Mouse (Mus musculus) ES-E14 (cell line): Measurements from ENCODE around the gene Ankle1. TPM values are rescaled to one million over a fixed set of nuclear protein-coding genes. Genes with fewer than 3 reads are reported as not detected.

Experiments
- DNase-seq: peaks from one replicate; pipeline ENCODE4 v3.0.0-alpha.2; 2013; ENCODE audit warnings: low read depth, low spot score
- H3K27ac ChIP-seq: 2 replicates; pipeline ENCODE4 v1.5.1; 2012; ENCODE audit warnings: low read depth, mild to moderate bottlenecking, low read length, moderate library complexity, mixed read lengths; ENCODE audit not compliant: poor library complexity, insufficient read depth, severe bottlenecking
- H3K36me3 ChIP-seq: 2 replicates; pipeline ENCODE4 v1.6.1; 2012; ENCODE audit warnings: mild to moderate bottlenecking, low read length, moderate library complexity, mixed read lengths; ENCODE audit not compliant: control insufficient read depth, poor library complexity, insufficient read depth, severe bottlenecking
- H3K4me1 ChIP-seq, 2 experiments: fragments of 150-350 bp in 1 of 2; sonication (generic) in 1 of 2; 2 replicates each; pipeline ENCODE4 v1.6.1; 2012; ENCODE audit warnings: low read length in 2 of 2, mild to moderate bottlenecking in 1 of 2, mixed read lengths in 1 of 2; ENCODE audit not compliant: control insufficient read depth in 2 of 2, insufficient read depth in 2 of 2, poor library complexity in 1 of 2
- H3K4me3 ChIP-seq, 2 experiments: fragments of 150-350 bp in 1 of 2; sonication (generic) in 1 of 2; 2 replicates each; pipeline ENCODE4 v1.5.1; 2012; ENCODE audit warnings: low read length in 2 of 2, low read depth in 1 of 2, mild to moderate bottlenecking in 1 of 2, mixed read lengths in 1 of 2; ENCODE audit not compliant: insufficient read depth in 1 of 2, poor library complexity in 1 of 2, severe bottlenecking in 1 of 2
- H3K9ac ChIP-seq: 2 replicates; pipeline ENCODE4 v1.6.1; 2012; ENCODE audit warnings: low read depth, mild to moderate bottlenecking, low read length, mixed read lengths; ENCODE audit not compliant: poor library complexity, insufficient read depth, severe bottlenecking
- H3K9me3 ChIP-seq: fragments of 150-350 bp; sonication (generic); 2 replicates; pipeline ENCODE4 v1.6.1; 2012; ENCODE audit warnings: low read depth, mild to moderate bottlenecking, low read length; ENCODE audit not compliant: control insufficient read depth, insufficient read depth
- CHD2 ChIP-seq: IDR thresholded peaks from 2 replicates; pipeline ENCODE4 v1.6.1; 2014; ENCODE audit warnings: mild to moderate bottlenecking, low read depth, low read length, inconsistent platforms
- HCFC1 ChIP-seq: IDR thresholded peaks from 2 replicates; pipeline ENCODE4 v1.6.1; 2012; ENCODE audit warnings: low read length, inconsistent platforms, borderline replicate concordance; ENCODE audit not compliant: insufficient read depth
- MAFK ChIP-seq: IDR thresholded peaks from 2 replicates; pipeline ENCODE4 v1.6.1; 2014; ENCODE audit warnings: mild to moderate bottlenecking, low read depth, low read length, inconsistent platforms; ENCODE audit not compliant: insufficient read depth
- ZC3H11A ChIP-seq: IDR thresholded peaks from 2 replicates; pipeline ENCODE4 v1.6.1; 2012; ENCODE audit warnings: low read depth, mild to moderate bottlenecking, inconsistent platforms, low read length, borderline replicate concordance
- ZNF384 ChIP-seq: IDR thresholded peaks from 2 replicates; pipeline ENCODE4 v1.6.1; 2012; ENCODE audit warnings: low read depth, low read length, inconsistent platforms
- in situ Hi-C, 2 experiments: fragments of 600-800 bp; cut with MboI; formaldehyde crosslinking; loops; one replicate each; pipeline ENCODE4 v1.15.1; 2025; ENCODE audit warnings: low sequenced_read_pairs in 2 of 2, inconsistent platforms in 1 of 2; ENCODE audit not compliant: unreplicated experiment in 2 of 2
- total RNA-seq: library from RNA; depleted of rRNA; stranded (reverse); fragments of 300-350 nt; gene quantifications from 2 replicates; pipeline ENCODE4 v1.2.3, GENCODE M21; 2012

Ankle1 gene
- total RNA-seq, 1 experiment: 28.9 TPM

DNA sequence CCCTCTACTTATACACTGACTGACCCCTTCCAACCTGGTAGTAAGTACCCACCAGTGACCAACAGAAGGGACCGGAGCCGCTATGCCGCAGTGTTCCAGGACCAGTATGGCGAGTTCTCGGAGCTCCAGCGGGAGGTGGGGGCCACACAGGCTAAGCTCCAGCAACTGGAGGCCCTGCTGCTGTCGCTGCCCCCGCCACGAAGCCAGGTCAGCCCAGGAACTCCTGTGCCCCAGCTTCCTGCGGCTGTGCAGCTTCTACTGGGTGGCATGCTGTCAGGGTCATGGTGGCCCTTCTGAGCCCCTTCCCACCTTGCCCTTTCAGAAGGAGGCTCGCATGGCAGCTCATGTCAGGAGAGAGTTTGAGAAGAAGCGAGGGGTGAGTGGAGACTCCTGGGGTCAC lies 33.4 kb upstream of the Ankle1 start:
- Histone ChIP-seq H3K27ac (no peak overlapping the region), H3K4me3 (peak overlapping the region in 1 of 2 experiments; percentile 23; a peak in 1 of 4 replicates), H3K36me3 (peaks cover 24% of the 10 kb centered on the region), H3K4me1 (peaks cover 3 to 29% of the 10 kb centered on the region in 2 experiments; a peak in 3 of 4 replicates), H3K9me3 (no peaks in the 10 kb centered on the region), H3K9ac (no peak overlapping the region)
- in situ Hi-C loops: no loop called here
- TF ChIP-seq ZNF384 (no peak), HCFC1 (no peak), ZC3H11A (no peak), MAFK (no peak), CHD2 (no peak)
- DNase-seq: no peak

DNA sequence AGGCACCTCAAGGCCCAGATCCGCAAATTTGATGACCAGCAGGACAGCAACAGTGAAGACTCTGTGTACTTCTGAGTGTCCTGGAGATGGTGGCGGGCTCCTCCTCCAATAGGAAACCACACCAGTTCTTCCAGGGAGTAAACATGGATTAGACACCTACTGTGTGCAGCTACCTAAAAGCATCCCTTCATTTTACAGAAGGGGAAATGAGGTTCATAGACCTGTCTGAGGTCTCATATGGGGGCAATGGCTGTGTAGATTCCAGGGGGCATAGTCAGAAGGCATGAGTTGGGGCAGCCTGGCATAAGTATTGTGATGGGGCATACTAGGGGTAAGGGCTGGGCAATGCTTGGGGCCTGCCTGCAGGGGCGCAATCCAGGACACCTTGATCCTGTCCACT lies 32.8 kb upstream of the Ankle1 start:
- Histone ChIP-seq H3K9ac (no peak overlapping the region), H3K9me3 (no peaks in the 10 kb centered on the region), H3K27ac (no peak overlapping the region), H3K4me3 (no peak overlapping the region), H3K36me3 (peaks cover 23% of the 10 kb centered on the region), H3K4me1 (peaks cover 3 to 27% of the 10 kb centered on the region in 2 experiments; a peak in 3 of 4 replicates)
- in situ Hi-C loops: no loop called here
- TF ChIP-seq HCFC1 (no peak), ZC3H11A (no peak), ZNF384 (no peak), CHD2 (no peak), MAFK (no peak)
- DNase-seq: no peak

DNA sequence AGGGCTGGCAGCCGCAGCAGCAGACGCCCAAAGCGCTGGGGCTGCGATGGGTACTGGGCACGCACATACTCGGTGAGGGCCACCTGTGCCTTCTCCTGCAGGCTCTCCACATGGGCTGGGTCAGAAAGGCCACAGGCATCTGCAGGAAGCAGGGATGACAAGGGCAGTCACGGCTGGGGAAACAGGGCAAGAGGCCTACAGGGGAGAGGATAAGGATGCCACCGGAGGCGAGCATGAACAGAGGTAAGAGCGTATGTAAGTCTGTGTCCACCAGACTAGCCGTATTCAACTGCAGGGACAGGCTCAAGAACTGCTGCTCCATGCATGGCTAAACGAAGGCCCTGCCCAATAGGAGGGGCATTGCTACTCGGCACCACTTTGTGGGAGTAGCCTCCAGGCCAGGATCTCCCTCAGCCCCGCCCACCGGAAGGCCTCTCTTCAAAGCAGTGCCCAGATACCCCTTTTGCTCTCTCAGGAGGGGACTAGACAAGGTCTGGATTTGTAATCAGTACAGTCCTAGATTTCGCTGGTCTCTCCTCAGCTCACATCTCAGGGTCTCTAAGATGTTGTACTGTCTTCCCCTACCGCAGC lies 31.1 kb upstream of the Ankle1 start:
- no peak overlapping the region for H3K4me3 ChIP-seq
- peaks cover 3 to 26% of the 10 kb centered on the region in 2 experiments; a peak in 3 of 4 replicates for H3K4me1 ChIP-seq
- no peak overlapping the region for H3K9ac ChIP-seq
- no peaks in the 10 kb centered on the region for H3K9me3 ChIP-seq
- no peak for DNase-seq
- TF ChIP-seq HCFC1: no peak
- no peak for TF ChIP-seq ZNF384
- no peak for TF ChIP-seq MAFK
- no peak for TF ChIP-seq CHD2
- no peak for TF ChIP-seq ZC3H11A
- no peak overlapping the region for H3K27ac ChIP-seq
- peaks cover 9% of the 10 kb centered on the region for H3K36me3 ChIP-seq
- in situ Hi-C loops: no loop called here

DNA sequence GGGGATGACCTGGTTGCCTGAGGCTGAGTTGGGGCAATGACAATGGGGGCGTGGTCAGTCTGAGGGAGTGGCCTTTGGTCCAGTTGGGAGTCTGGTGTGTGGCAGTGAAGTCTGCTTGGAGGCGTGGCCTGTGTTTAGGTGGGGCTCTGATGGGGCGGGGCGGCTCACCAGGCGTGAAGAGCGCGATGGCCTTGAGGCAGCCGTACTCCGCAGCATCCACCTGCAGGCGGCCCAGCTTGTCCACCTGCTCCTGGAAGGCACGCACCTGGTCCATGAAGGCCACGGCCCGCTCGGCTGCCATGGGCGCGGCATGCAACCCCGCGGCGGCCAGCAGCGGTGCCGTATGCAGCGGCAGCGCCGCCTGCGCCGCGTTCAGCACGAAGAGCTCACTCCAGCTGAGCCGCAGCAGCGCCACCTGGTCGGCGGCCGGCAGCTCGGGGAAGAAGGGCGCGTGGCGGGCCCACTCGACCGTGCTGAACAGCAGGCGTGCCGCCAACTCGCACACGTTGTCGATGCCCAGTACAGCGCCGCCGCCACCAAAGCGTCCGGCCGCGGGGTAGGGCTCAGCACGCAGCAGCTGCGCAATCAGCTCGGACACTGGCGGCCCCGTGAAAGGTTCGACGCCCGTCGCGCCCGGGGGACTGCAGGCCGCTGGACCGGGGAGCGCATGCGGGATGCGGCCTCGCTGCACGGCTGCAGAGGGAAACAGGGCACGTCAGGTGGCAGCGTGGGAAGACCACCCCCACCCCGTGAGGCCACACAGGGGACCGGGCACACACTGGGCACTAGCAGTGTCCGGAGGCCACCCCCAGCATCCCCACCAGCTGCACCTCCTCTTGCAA lies 30.0 kb upstream of the Ankle1 start:
- no peak overlapping the region for H3K27ac ChIP-seq
- peaks cover 3 to 30% of the 10 kb centered on the region in 2 experiments; a peak in 3 of 4 replicates for H3K4me1 ChIP-seq
- peak overlapping the region; percentile 22; the same call in 1 of the 2 replicates for H3K9ac ChIP-seq
- TF ChIP-seq ZC3H11A (no peak), ZNF384 (no peak), HCFC1 (peak; percentile 38; the same call in 1 of the 2 replicates), CHD2 (no peak)
- no peaks in the 10 kb centered on the region for H3K9me3 ChIP-seq
- DNase-seq: peak; percentile 94
- in situ Hi-C loops: no loop called here
- H3K36me3 ChIP-seq: peaks cover 7% of the 10 kb centered on the region; the same call in 1 of the 2 replicates
- peak overlapping the region; percentile 52 to 63; a peak in 3 of 4 replicates for H3K4me3 ChIP-seq
